Mouse (Mus musculus) hindbrain, embryonic 10.5 days (tissue): Measurements from ENCODE around the gene Cep97. TPM values are rescaled to one million over a fixed set of nuclear protein-coding genes. Genes with fewer than 3 reads are reported as not detected.
A peak's percentile ranks its signal among the peaks of the same experiment; 100 is the strongest.

Experiments used
- DNase-seq: peaks from one replicate; pipeline ENCODE4 v3.0.0-alpha.2; 2017; ENCODE audit warnings: low spot score
- H3K27ac ChIP-seq: fragments of 300-500 bp; sonication (generic); 2 replicates; pipeline ENCODE4 v1.5.1; 2016; ENCODE audit warnings: mild to moderate bottlenecking, moderate library complexity
- H3K27me3 ChIP-seq: fragments of 300-500 bp; sonication (generic); 2 replicates; pipeline ENCODE4 v1.6.1; 2016; ENCODE audit warnings: mild to moderate bottlenecking; ENCODE audit not compliant: poor library complexity, insufficient read depth, severe bottlenecking
- H3K36me3 ChIP-seq: fragments of 300-500 bp; sonication (generic); 2 replicates; pipeline ENCODE4 v1.6.1; 2016; ENCODE audit warnings: mild to moderate bottlenecking, moderate library complexity
- H3K4me1 ChIP-seq: fragments of 300-500 bp; sonication (generic); replicated peaks from 2 replicates; pipeline ENCODE4 v1.6.1; 2016; ENCODE audit warnings: mild to moderate bottlenecking
- H3K4me3 ChIP-seq: fragments of 300-500 bp; sonication (generic); 2 replicates; pipeline ENCODE4 v1.5.1; 2016; ENCODE audit warnings: mild to moderate bottlenecking, moderate library complexity
- H3K9me3 ChIP-seq: fragments of 300-500 bp; sonication (generic); 2 replicates; pipeline ENCODE4 v1.6.1; 2016; ENCODE audit warnings: mild to moderate bottlenecking, moderate library complexity
- WGBS: fragments of 180-500 bp; shearing (Covaris S2); methylation state at CpG from one replicate; pipeline ENCODE4 v1.1.7; 2016; 5-methylcytosine and 5-hydroxymethylcytosine counted together
- polyA plus RNA-seq: library from polyadenylated mRNA; unstranded; fragments of >200 nt; fragmentation: Nextera tagmentation; extraction: Ambion mirVana; gene quantifications from 2 replicates; pipeline ENCODE4 v1.2.1, GENCODE M21; 2016

The Cep97 gene
- polyA plus RNA-seq, 1 experiment from 2014 or later = 15.9 TPM

GRCm38 (mm10) chr16:55924010-55924409 is 10.6 kb downstream of the Cep97 start:
- WGBS = 87% methylated on average over 4 of the region's 4 CpGs
- Histone ChIP-seq H3K4me3 (no peak overlapping the region), H3K36me3 (peaks cover 96% of the 10 kb centered on the region), H3K27ac (no peak overlapping the region), H3K4me1 (no peaks in the 10 kb centered on the region), H3K9me3 (no peaks in the 10 kb centered on the region), H3K27me3 (no peaks in the 10 kb centered on the region)
- no peak for DNase-seq

DNA sequence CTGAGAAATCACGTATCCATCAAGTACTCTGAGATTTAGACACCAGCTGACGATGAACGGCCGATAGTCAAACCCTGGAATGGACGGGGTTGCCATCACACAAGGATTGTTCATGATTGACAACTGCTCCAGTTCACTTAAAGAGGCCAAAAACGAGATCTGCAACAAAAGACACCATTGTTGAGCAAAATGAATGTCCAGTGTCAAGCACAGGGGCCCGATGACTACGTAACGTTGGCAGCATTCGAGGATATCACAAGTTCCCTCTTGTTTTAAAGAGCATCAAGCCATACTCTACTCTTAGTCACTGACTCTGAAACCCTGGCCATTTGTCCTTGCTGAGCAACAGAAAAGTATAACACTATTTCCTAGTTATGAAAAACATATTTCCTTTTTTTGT is 12.6 kb downstream of the Cep97 start:
- no peaks in the 10 kb centered on the region for H3K9me3 ChIP-seq
- no peak for DNase-seq
- no peak overlapping the region for H3K27ac ChIP-seq
- 89% methylated on average over 10 of the region's 10 CpGs for WGBS
- H3K36me3 ChIP-seq = peaks cover 96% of the 10 kb centered on the region
- no peak overlapping the region for H3K4me3 ChIP-seq
- H3K4me1 ChIP-seq = no peaks in the 10 kb centered on the region
- no peaks in the 10 kb centered on the region for H3K27me3 ChIP-seq

- no peak for DNase-seq
- H3K36me3 ChIP-seq = peaks cover 99% of the 10 kb centered on the region
- H3K27ac ChIP-seq = no peak overlapping the region
- no peaks in the 10 kb centered on the region for H3K27me3 ChIP-seq
- H3K9me3 ChIP-seq = no peaks in the 10 kb centered on the region
- no peaks in the 10 kb centered on the region for H3K4me1 ChIP-seq
- no peak overlapping the region for H3K4me3 ChIP-seq
- WGBS = 96% methylated on average over 7 of the region's 7 CpGs
Measured at GRCm38 (mm10) chr16:55914716-55915115, 19.9 kb downstream of the Cep97 start.

DNA sequence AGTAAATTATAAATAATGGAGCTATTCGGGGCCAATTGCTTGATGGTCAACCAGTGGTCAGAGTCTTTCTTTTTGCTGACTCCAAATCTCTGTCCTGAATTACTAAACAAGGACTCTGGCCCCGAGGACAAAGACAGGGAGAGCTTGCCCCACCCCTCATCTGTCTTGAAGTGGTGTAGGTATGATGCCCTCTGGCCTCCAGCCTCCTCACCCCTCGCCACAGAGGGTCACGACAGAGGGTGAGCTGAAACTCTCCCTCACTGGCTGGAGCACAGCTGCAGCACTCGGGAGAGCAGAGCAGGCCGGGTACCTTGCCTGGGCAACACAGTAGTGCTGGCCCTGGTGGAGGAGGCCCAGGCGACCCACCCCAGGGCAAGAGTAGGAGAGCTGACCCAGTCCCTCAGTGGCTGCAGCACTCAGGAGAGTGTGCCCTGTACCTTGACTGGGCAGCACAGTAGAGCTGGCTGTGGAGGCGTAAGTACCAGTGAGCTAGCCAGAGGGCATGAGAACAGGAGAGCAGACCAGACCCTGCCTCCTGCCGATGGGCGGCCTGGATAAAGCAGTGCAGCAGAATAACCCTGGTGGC is 24.4 kb downstream of the Cep97 start:
- Histone ChIP-seq H3K4me3 (no peak overlapping the region), H3K36me3 (peaks cover 97% of the 10 kb centered on the region), H3K9me3 (no peaks in the 10 kb centered on the region), H3K4me1 (no peaks in the 10 kb centered on the region), H3K27ac (no peak overlapping the region), H3K27me3 (no peaks in the 10 kb centered on the region)
- no peak for DNase-seq
- 90% methylated on average over 10 of the region's 10 CpGs for WGBS

GRCm38 (mm10) chr16:55906928-55907679 is 27.6 kb downstream of the Cep97 start:
- 91% methylated on average over 5 of the region's 5 CpGs for WGBS

GRCm38 (mm10) chr16:55905370-55905769 is 29.3 kb downstream of the Cep97 start:
- Histone ChIP-seq H3K9me3 (no peaks in the 10 kb centered on the region), H3K4me1 (no peaks in the 10 kb centered on the region), H3K27me3 (no peaks in the 10 kb centered on the region), H3K4me3 (no peak overlapping the region), H3K36me3 (peaks cover 84% of the 10 kb centered on the region), H3K27ac (no peak overlapping the region)
- WGBS = 94% methylated on average over 25 of the region's 25 CpGs
- no peak for DNase-seq

More at GRCm38 (mm10) chr16:55906928-55907679, 27.6 kb downstream of the Cep97 start:
- H3K9me3 ChIP-seq = no peaks in the 10 kb centered on the region
- no peak overlapping the region for H3K4me3 ChIP-seq
- no peak for DNase-seq
- peaks cover 93% of the 10 kb centered on the region for H3K36me3 ChIP-seq
- no peaks in the 10 kb centered on the region for H3K27me3 ChIP-seq
- H3K4me1 ChIP-seq = no peaks in the 10 kb centered on the region
- H3K27ac ChIP-seq = no peak overlapping the region

DNA sequence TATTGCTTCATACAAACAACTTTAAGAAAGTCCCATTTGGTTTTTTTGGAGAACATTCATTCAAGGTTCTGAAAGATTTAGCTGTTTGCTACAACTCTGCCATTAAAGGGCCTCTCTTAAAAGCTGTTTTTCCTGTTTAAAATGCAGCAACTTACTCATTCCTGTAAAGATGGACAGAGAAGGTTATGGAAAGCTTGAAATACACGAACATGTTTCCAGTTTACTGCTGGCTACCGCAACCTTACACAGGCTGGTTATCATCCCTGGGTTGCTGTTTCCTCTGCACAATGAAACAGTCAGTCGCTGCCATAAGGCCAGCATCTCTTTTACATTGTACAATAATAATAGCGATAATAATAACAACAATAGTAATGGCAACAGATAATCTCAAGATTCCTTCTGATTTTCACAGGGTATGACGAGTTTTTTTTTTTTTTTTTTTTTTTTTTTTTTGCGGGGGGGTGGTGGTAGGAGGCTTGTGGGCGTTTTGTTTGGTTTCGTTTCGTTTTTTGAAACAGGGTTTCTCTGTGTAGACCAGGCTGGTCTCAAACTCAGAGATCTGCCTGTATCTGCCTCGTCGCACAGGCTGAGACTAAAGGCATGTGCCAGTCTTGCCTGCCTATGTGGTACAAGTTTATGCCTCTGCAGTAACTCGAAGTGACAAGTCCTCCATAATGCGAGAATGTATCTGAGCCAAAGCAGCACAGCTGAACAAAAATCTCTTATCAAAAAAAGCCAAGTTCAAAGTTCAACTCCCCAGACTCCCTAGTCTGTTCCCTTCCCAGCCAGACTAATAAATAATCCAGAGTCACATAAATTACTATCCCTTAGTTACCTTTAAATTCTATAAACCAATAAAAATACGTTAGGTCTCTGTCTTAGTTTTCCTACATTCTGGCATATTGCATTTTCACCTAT is 32.6 kb downstream of the Cep97 start:
- H3K9me3 ChIP-seq = no peaks in the 10 kb centered on the region
- H3K36me3 ChIP-seq = peaks cover 55% of the 10 kb centered on the region
- DNase-seq = no peak
- WGBS = 92% methylated on average over 14 of the region's 14 CpGs
- H3K4me1 ChIP-seq = no peaks in the 10 kb centered on the region
- no peak overlapping the region for H3K4me3 ChIP-seq
- no peak overlapping the region for H3K27ac ChIP-seq
- no peaks in the 10 kb centered on the region for H3K27me3 ChIP-seq

DNA sequence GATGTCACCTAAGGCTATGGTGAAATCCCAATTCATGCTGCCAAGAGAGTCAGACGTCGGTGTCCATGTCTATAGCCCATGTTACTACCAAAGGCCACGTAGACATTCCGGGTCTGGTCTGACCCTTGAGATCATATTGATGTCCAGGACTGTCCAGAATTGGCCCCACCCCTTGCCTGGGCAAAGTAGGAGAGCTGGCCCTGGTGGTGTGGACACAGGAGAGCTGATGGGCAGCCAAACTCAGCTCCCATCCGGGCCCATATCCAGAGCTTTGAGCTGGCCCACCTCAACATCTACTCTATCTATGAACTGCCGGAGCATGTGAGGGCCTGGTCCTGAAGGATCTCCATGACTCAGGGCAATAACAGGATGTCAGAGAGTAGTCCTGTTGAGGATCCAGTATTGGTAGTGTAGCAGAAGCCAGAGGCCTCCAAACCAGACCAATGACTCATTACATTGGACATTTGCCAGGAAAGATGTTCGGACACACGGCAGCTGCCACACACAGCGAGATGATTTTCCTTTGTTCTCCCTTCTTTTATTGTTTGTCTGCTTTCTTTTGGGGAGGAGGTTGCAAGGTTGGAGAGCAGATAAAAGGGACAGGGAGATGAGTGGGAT is 36.2 kb downstream of the Cep97 start:
- Histone ChIP-seq H3K27ac (no peak overlapping the region), H3K4me3 (no peak overlapping the region), H3K9me3 (no peaks in the 10 kb centered on the region), H3K4me1 (peaks cover 20% of the 10 kb centered on the region), H3K27me3 (peaks cover 8% of the 10 kb centered on the region; the same call in 1 of the 2 replicates), H3K36me3 (peaks cover 19% of the 10 kb centered on the region)
- WGBS = 92% methylated on average over 9 of the region's 9 CpGs
- no peak for DNase-seq

DNA sequence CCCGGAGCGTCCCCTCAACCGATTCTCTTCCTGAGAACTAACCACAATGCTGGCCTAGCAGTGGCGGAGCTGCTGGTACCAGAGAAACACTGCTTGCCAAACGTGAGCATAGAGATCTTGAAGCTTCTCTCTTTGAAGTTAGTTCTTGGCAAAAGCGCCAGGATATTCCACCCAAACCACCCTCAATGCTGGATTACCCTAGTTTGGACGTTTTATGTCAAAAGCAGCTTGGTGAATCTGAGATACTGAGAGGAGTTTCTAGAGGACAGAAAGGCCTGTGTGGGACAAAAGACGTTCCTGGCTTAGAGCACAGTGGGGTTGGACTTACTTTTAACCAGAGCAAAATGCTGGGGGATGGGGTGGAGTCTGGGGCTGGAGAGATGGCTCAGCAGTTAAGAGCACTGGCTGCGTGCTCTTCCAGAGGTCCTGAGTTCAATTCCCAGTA is 39.0 kb downstream of the Cep97 start:
- WGBS = 4% methylated on average over 9 of the region's 9 CpGs
- peaks cover 8% of the 10 kb centered on the region; the same call in 1 of the 2 replicates for H3K27me3 ChIP-seq
- H3K4me3 ChIP-seq = peak overlapping the region; percentile 84
- DNase-seq = no peak
- H3K4me1 ChIP-seq = peaks cover 20% of the 10 kb centered on the region
- peaks cover 4% of the 10 kb centered on the region; the same call in 1 of the 2 replicates for H3K36me3 ChIP-seq
- H3K9me3 ChIP-seq = no peaks in the 10 kb centered on the region
- peak overlapping the region; percentile 91 for H3K27ac ChIP-seq

DNA sequence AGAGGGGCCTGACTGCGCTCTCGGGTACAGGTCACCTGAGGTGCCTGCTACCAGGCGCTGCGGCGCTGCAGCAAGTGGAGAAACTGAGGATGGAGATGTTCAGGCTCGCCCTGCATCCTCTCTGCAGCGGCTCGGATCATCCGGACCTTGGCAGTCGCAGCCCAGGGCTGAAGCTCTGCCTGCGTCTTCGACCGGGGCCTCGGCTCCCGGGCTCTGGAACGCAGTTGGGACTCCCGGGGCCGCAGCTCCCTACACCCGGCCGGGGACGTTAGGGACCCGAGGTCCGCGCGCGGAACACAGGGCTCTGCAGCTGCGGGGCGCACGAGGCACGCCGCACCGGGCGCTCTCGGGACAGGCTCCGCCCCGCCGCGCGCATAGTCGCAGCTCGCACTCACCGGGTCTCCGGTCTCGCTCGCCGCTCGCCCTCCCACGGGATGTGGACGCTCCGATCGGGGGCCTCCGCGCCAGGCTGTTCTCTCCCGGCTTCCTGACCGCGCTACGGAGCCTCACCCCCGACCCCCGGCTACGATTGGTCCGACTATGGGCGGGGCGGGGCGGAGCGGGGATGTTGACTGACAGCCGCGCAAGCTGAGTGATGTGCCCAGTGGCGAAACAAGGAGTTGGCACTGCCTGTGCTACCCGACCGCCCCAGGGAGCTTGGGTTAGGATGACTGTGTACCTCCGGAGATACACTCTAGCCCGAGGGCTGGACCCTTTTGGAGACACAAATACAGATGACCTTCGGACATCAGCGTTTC is 39.6 kb downstream of the Cep97 start, which contains the start of gene Nxpe3:
TSS of gene Nxpe3 (minus strand) at position 393 of the 758 bp plus-strand sequence.
- under 1% methylated on average over 74 of the region's 74 CpGs for WGBS
- DNase-seq = peak; percentile 94
- peak within 1 kb of the TSS; percentile 84 for H3K4me3 ChIP-seq
- no peaks in the 10 kb centered on the region for H3K9me3 ChIP-seq
- peaks cover 8% of the 10 kb centered on the region; the same call in 1 of the 2 replicates for H3K27me3 ChIP-seq
- H3K27ac ChIP-seq = peak within 1 kb of the TSS; percentile 91
- H3K4me1 ChIP-seq = peaks cover 20% of the 10 kb centered on the region
- peaks cover 5% of the 10 kb centered on the region for H3K36me3 ChIP-seq

DNA sequence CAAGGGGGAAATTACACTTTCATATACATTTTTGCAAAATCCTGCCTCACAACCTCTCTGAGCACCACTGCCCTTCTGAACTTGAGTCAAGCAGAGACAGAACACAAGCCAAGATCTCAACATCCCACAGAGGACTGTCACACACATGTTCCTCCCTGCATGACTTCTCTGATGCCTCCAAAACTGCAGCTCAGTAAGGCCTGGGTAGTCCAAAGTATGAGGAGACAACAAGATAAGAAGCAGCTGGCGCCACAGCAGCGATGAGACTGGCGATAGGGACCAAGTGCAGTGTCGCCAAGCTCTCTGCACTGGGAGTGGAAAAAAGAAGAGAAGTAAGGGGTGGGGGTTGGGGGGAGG is 40.1 kb downstream of the Cep97 start:
- 2% methylated on average over 4 of the region's 4 CpGs for whole genome bisulfite sequencing
- peaks cover 8% of the 10 kb centered on the region; the same call in 1 of the 2 replicates for H3K27me3 ChIP-seq
- H3K27ac ChIP-seq = peak overlapping the region; percentile 91
- H3K4me3 ChIP-seq = peak overlapping the region; percentile 84
- H3K9me3 ChIP-seq = no peaks in the 10 kb centered on the region
- peaks cover 20% of the 10 kb centered on the region for H3K4me1 ChIP-seq
- peaks cover 11% of the 10 kb centered on the region for H3K36me3 ChIP-seq
- no peak for DNase-seq
